Mouse (Mus musculus) C2C12 (cell line): ENCODE measurements around the gene Spns2.

Source experiments
- CEBPB ChIP-seq: IDR thresholded peaks from one replicate; pipeline ENCODE4 v1.6.1; 2011; ENCODE audit warnings: low read depth, mild to moderate bottlenecking, control low read depth, moderate library complexity
- CTCF ChIP-seq: IDR thresholded peaks from one replicate; pipeline ENCODE4 v1.5.1; 2011; ENCODE audit not compliant: control insufficient read depth, insufficient read depth, insufficient read length
- FOSL1 ChIP-seq: IDR thresholded peaks from one replicate; pipeline ENCODE4 v1.8.0; 2011; ENCODE audit warnings: mild to moderate bottlenecking, low read length; ENCODE audit not compliant: poor library complexity, insufficient read depth, severe bottlenecking
- MYOG ChIP-seq: IDR thresholded peaks from one replicate; pipeline ENCODE4 v1.6.1; 2011; ENCODE audit not compliant: control insufficient read depth, insufficient read length; ENCODE audit errors: extremely low read depth

GRCm38 (mm10) chr11:72440965-72441664, 48.6 kb downstream of the Spns2 start, which contains the start of gene Mybbp1a:
- TF ChIP-seq CTCF, result no peak
- no peak for TF ChIP-seq FOSL1
- TF ChIP-seq CEBPB, result no peak
- TF ChIP-seq MYOG, result no peak
